Mouse (Mus musculus): Measurements from ENCODE around the gene Il1rl1.

GRCm38 (mm10) chr1:40499708-40500107, 70.3 kb downstream of the Il1rl1 start:
- TF ChIP-seq POLR2A (IDR thresholded peaks at IDR 0.05; ENCODE audit: extremely low read depth, insufficient read depth, low read length) = no peak
- no peak for TF ChIP-seq CTCF (IDR thresholded peaks at IDR 0.05; ENCODE audit: low read depth, low read length)

Data from liver, adult 2 months (tissue).